8 mouse cellular contexts compared by ENCODE assay signal in the genomic region with DNA sequence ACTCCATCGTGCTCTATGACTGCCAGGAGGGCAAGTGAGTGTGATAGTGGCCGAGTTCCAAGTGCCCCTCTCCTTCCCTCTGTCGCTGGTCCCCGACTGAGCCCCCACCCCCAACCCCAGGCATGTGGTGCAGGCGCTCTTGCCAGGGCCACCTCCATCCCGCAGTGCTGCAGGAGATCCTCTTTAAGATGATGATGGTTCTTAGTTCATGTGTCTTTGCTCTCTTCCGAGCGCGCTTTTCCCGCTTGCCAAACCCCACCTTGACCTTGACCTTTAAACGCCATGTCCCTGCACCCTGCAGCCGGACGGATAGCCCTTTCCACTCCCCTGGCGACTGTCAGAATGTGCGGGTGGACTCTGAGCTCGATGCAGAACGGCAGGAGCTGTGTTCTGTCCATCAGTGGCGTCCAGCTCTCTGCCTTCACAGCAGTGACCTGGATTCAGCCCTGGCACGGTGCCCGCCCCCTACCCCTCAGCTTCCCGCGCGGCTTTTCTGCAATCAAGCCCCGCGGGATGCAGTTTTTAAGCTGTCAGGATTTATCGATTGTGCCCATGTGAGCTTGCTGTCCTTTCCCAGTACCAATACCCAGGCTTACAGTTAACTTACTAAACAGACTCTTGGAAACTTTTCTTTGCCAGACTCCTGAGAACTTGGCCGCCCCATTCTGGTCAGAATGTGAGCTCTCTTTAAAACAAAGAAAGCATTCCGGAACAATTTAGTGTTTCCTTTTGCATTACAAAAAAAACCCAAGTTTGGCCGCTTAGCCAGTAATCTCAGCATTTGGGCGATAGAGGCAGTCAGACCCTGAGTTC. TPM values are rescaled to one million over a fixed set of nuclear protein-coding genes. Genes with fewer than 3 reads are reported as not detected.
DNase-seq lines count a peak whose midpoint lies in the region; ATAC-seq and TF ChIP-seq lines count a peak whose summit lies in the region.

No protein-coding gene starts in this region.

- WGBS in bone marrow, adult 2 months = under 1% methylated on average over 30 of the region's 30 CpGs
- under 1% methylated on average over 30 of the region's 30 CpGs for WGBS in midbrain, embryonic 15.5 days

- H3K4me2 ChIP-seq in midbrain, embryonic 15.5 days = peak overlapping the region; percentile 68

- no peaks in the 10 kb centered on the region for H3K9me3 ChIP-seq in midbrain, embryonic 15.5 days

- peak overlapping the region; percentile 97 for H3K27ac ChIP-seq in bone marrow, adult 2 months (ENCODE audit: control insufficient read depth, insufficient read depth, low read depth, low read length, poor library complexity)
- H3K27ac ChIP-seq in embryonic fibroblast, embryonic 13.5 days (ENCODE audit: insufficient read depth, low read length) = peak overlapping the region; percentile 76
- H3K27ac ChIP-seq in midbrain, embryonic 15.5 days = peak overlapping the region; percentile 99

- H3K79me2 ChIP-seq in C2C12 (ENCODE audit: control insufficient read depth, insufficient read depth) = peaks cover 59% of the 10 kb centered on the region

- peak overlapping the region; percentile 76 for H3K4me3 ChIP-seq in C2C12 (ENCODE audit: insufficient read depth, poor library complexity, severe bottlenecking)
- peak overlapping the region; percentile 83 for H3K4me3 ChIP-seq in bone marrow, adult 2 months (replicated peaks; ENCODE audit: control insufficient read depth, low read depth, low read length)
- H3K4me3 ChIP-seq in embryonic fibroblast, embryonic 13.5 days (ENCODE audit: insufficient read depth, low read length) = peak overlapping the region; percentile 87
- peak overlapping the region; percentile 98 for H3K4me3 ChIP-seq in midbrain, embryonic 15.5 days

- peaks cover 7% of the 10 kb centered on the region for H3K36me3 ChIP-seq in C2C12 (ENCODE audit: control insufficient read depth, insufficient read depth)
- no peaks in the 10 kb centered on the region for H3K36me3 ChIP-seq in midbrain, embryonic 15.5 days (replicated peaks)

- peaks cover 55% of the 10 kb centered on the region for H3K79me3 ChIP-seq in C2C12 (ENCODE audit: low read depth)

- TF ChIP-seq POLR2A in bone marrow, adult 2 months (IDR thresholded peaks at IDR 0.05; ENCODE audit: borderline replicate concordance, control insufficient read depth, low read depth, low read length) = no peak
- no peak; the same call in 1 of the 2 replicates for TF ChIP-seq POLR2A in embryonic fibroblast, embryonic 13.5 days (IDR thresholded peaks at IDR 0.05; ENCODE audit: low read depth, low read length)

- ATAC-seq in midbrain, embryonic 15.5 days (replicated peaks) = peak; percentile 76

- peaks cover 2% of the 10 kb centered on the region; the same call in 1 of the 2 replicates for H3K4me1 ChIP-seq in bone marrow, adult 2 months (ENCODE audit: control insufficient read depth, insufficient read depth, low read length)
- H3K4me1 ChIP-seq in embryonic fibroblast, embryonic 13.5 days (ENCODE audit: control insufficient read depth, insufficient read depth, low read length) = peaks cover 7% of the 10 kb centered on the region
- peaks cover 51% of the 10 kb centered on the region for H3K4me1 ChIP-seq in midbrain, embryonic 15.5 days

- DNase-seq in heart, adult 9 months (ENCODE audit: low spot score in 2 of 2) = peak; percentile 56 to 64
- peak; percentile 82 to 83 for DNase-seq in kidney, adult 8-10 months
- peak; percentile 61 for DNase-seq in liver
- peak; percentile 24 to 29 for DNase-seq in spleen, postnatal 14 days (ENCODE audit: low spot score in 2 of 2)

- H3K9ac ChIP-seq in midbrain, embryonic 15.5 days = peak overlapping the region; percentile 89

- peak overlapping the region; percentile 88 for H3ac ChIP-seq in C2C12 (ENCODE audit: control insufficient read depth, insufficient read length, low read depth)

- TF ChIP-seq CTCF in C2C12 (IDR thresholded peaks at IDR 0.05; ENCODE audit: control insufficient read depth, insufficient read depth, insufficient read length) = no peak
- TF ChIP-seq CTCF in bone marrow, adult 2 months (IDR thresholded peaks at IDR 0.05; ENCODE audit: control insufficient read depth, insufficient read depth, low read length) = no peak
- TF ChIP-seq CTCF in embryonic fibroblast, embryonic 13.5 days (IDR thresholded peaks at IDR 0.05; ENCODE audit: borderline replicate concordance, insufficient read depth, low read length) = no peak

- no peaks in the 10 kb centered on the region for H3K27me3 ChIP-seq in C2C12 (ENCODE audit: control insufficient read depth, insufficient read depth, insufficient read length)
- no peaks in the 10 kb centered on the region for H3K27me3 ChIP-seq in midbrain, embryonic 15.5 days (replicated peaks)

TF ChIP-seq in C2C12, 6 proteins besides CTCF, POLR2A, EP300 and RAD21:
- no peak for TF ChIP-seq USF1 (IDR thresholded peaks at IDR 0.05; ENCODE audit: low read depth)
- TF ChIP-seq MAX (IDR thresholded peaks at IDR 0.05) = no peak
- no peak for TF ChIP-seq MYOG (IDR thresholded peaks at IDR 0.05; ENCODE audit: control insufficient read depth, extremely low read depth, insufficient read length)
- TF ChIP-seq FOSL1 (IDR thresholded peaks at IDR 0.05; ENCODE audit: insufficient read depth, low read length, poor library complexity, severe bottlenecking) = no peak
- no peak for TF ChIP-seq MYOD1 (IDR thresholded peaks at IDR 0.05; ENCODE audit: control insufficient read depth, insufficient read length, low read depth)
- TF ChIP-seq CEBPB (IDR thresholded peaks at IDR 0.05; ENCODE audit: low read depth) = no peak
TF ChIP-seq in C2C12: peak in this region for 0.

RNA-seq across cellular contexts. Expression of a gene that starts 0.8 kb away (rescaled TPM):
- 49.6 TPM for polyA plus RNA-seq in C2C12 (2012; fragmentation: generic; extraction: Trizol)
- 15.9 and 17.7 TPM in 2 replicates for polyA plus RNA-seq in bone marrow, adult 2 months (2011; ENCODE audit: insufficient read depth, insufficient read length, low replicate concordance, missing spikeins)
- 94.0 and 120 TPM in 2 replicates for polyA plus RNA-seq in embryonic fibroblast, embryonic 13.5 days (2011; ENCODE audit: insufficient read length, low read depth, missing spikeins)
- 40.5 and 41.1 TPM in 2 replicates for polyA plus RNA-seq in midbrain, embryonic 15.5 days (2015; fragmentation: Nextera tagmentation; extraction: Ambion mirVana)

RNA-seq across cellular contexts. Expression of a gene that starts 13.6 kb away (rescaled TPM):
- polyA plus RNA-seq in C2C12 (2012; fragmentation: generic; extraction: Trizol) = 1.4 TPM
- 0.99 and 1.9 TPM in 2 replicates for polyA plus RNA-seq in bone marrow, adult 2 months (2011; ENCODE audit: insufficient read depth, insufficient read length, low replicate concordance, missing spikeins)
- 1.2 and 2.0 TPM in 2 replicates for polyA plus RNA-seq in embryonic fibroblast, embryonic 13.5 days (2011; ENCODE audit: insufficient read length, low read depth, missing spikeins)
- 4.5 and 4.9 TPM in 2 replicates for polyA plus RNA-seq in midbrain, embryonic 15.5 days (2015; fragmentation: Nextera tagmentation; extraction: Ambion mirVana)

RNA-seq across cellular contexts. Expression of a gene that starts 28.0 kb away (rescaled TPM):
- 42.8 TPM for polyA plus RNA-seq in C2C12 (2012; fragmentation: generic; extraction: Trizol)
- 32.4 and 91.7 TPM in 2 replicates for polyA plus RNA-seq in bone marrow, adult 2 months (2011; ENCODE audit: insufficient read depth, insufficient read length, low replicate concordance, missing spikeins)
- polyA plus RNA-seq in embryonic fibroblast, embryonic 13.5 days (2011; ENCODE audit: insufficient read length, low read depth, missing spikeins) = 30.9 and 31.7 TPM in 2 replicates
- polyA plus RNA-seq in midbrain, embryonic 15.5 days (2015; fragmentation: Nextera tagmentation; extraction: Ambion mirVana) = 17.2 and 20.5 TPM in 2 replicates

RNA-seq across cellular contexts. Expression of a gene that starts 31.4 kb away (rescaled TPM):
- 54.7 TPM for polyA plus RNA-seq in C2C12 (2012; fragmentation: generic; extraction: Trizol)
- 21.7 and 63.2 TPM in 2 replicates for polyA plus RNA-seq in bone marrow, adult 2 months (2011; ENCODE audit: insufficient read depth, insufficient read length, low replicate concordance, missing spikeins)
- 16.7 and 17.6 TPM in 2 replicates for polyA plus RNA-seq in embryonic fibroblast, embryonic 13.5 days (2011; ENCODE audit: insufficient read length, low read depth, missing spikeins)
- 51.8 and 55.8 TPM in 2 replicates for polyA plus RNA-seq in midbrain, embryonic 15.5 days (2015; fragmentation: Nextera tagmentation; extraction: Ambion mirVana)

RNA-seq across cellular contexts. Expression of a gene that starts 50.8 kb away (rescaled TPM):
- not detected for polyA plus RNA-seq in C2C12 (2012; fragmentation: generic; extraction: Trizol)
- polyA plus RNA-seq in bone marrow, adult 2 months (2011; ENCODE audit: insufficient read depth, insufficient read length, low replicate concordance, missing spikeins) = 0.56 and 3.6 TPM in 2 replicates
- not detected in 2 replicates for polyA plus RNA-seq in embryonic fibroblast, embryonic 13.5 days (2011; ENCODE audit: insufficient read length, low read depth, missing spikeins)
- 0.05 TPM in 1 of 2 replicates, not detected in the other for polyA plus RNA-seq in midbrain, embryonic 15.5 days (2015; fragmentation: Nextera tagmentation; extraction: Ambion mirVana)

Comparison
In these comparisons a context has a peak if more than half of its experiments do, and no peak if none do; other contexts are left out.
1. Peak in every context shown above with its lines: DNase-seq, ATAC-seq, H3K4me3 ChIP-seq and H3K27ac ChIP-seq.
2. DNase-seq: peak in every context shown above with its lines; median percentile 82 in kidney, adult 8-10 months; 61 in liver; 60 in heart, adult 9 months; 26 in spleen, postnatal 14 days.